Mouse (Mus musculus) megakaryocyte, embryonic 14.5 days (primary cell): ENCODE measurements around the gene Fcgrt.

Experiments
- FLI1 ChIP-seq: IDR thresholded peaks from 2 replicates; pipeline ENCODE4 v1.6.1; 2012; ENCODE audit warnings: low read length, inconsistent platforms, mixed read lengths
- GATA1 ChIP-seq: IDR thresholded peaks from 3 replicates; pipeline ENCODE4 v1.6.1; 2012; ENCODE audit warnings: mixed read lengths, low read length, inconsistent platforms, borderline replicate concordance

DNA sequence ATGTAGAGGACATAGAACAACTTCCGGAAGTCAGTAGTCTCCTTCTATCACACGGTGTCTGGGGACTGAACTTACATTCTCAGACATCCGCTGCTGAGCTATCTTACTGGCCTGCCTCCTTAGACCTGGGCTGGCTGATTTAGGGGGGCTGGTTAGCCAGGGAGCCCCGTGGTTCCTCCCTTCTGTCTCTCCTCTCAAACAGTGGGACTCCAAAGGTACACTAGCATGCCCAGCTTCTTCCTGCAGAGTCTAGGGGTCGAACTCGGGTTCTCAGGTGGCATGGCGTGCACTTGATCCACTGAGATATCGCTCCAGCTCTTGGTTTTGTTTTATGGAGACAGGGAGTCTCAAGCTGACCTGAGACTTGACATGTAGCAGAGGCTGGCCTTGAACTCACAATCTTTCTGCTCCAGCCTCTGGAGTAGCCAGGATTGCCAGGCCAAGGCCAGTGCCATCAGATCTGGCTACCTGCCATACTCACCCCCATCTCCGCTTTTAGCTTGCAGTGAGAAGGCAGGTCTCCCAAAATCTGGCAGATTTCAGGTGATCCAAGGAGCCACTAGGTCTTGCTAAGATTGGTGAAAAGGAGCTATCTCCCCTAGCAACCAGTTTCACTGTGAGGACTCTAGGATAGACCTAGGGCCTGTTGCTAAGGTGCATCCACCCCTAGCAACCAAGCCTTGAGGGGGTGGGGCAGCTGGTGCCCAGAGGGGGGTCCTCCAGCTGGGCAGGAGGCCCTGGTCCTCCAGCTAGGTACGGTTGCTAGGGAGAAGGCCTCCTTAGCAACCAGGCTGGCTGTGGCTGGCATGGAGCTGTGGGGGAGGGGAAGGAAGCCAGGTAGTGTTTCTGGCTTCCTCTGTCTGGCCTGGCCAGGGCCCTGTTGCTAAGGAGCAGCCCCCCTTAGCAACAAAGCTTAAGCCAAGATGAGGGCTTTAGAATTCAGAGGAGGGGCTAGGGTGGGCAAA, 44.8 kb downstream of the Fcgrt start:
- no peak for TF ChIP-seq GATA1
- no peak; the same call in 1 of the 2 replicates for TF ChIP-seq FLI1
